Mouse (Mus musculus): ENCODE data around the gene Mad1l1. TPM values are rescaled to one million over a fixed set of nuclear protein-coding genes. Genes with fewer than 3 reads are reported as not detected.

Gene Mad1l1
- polyA plus RNA-seq, 1 experiment = 24.7 TPM

- no peak overlapping the region for H3K4me3 ChIP-seq (replicated peaks; ENCODE audit: control insufficient read depth, low read depth, low read length)
- no peaks in the 10 kb centered on the region; the same call in 1 of the 2 replicates for H3K4me1 ChIP-seq (ENCODE audit: control insufficient read depth, insufficient read depth, low read length)
- TF ChIP-seq POLR2A (IDR thresholded peaks at IDR 0.05; ENCODE audit: borderline replicate concordance, control insufficient read depth, low read depth, low read length) = no peak
- no peak for TF ChIP-seq CTCF (IDR thresholded peaks at IDR 0.05; ENCODE audit: control insufficient read depth, insufficient read depth, low read length)
- H3K27ac ChIP-seq (ENCODE audit: control insufficient read depth, insufficient read depth, low read depth, low read length, poor library complexity) = no peak overlapping the region
- WGBS = 96% methylated on average over 14 of the region's 14 CpGs
Measured at GRCm38 (mm10) chr5:140307602-140308001, 13.8 kb downstream of the Mad1l1 start.

- TF ChIP-seq CTCF (IDR thresholded peaks at IDR 0.05; ENCODE audit: control insufficient read depth, insufficient read depth, low read length) (no peak), POLR2A (IDR thresholded peaks at IDR 0.05; ENCODE audit: borderline replicate concordance, control insufficient read depth, low read depth, low read length) (no peak)
- Histone ChIP-seq H3K27ac (ENCODE audit: control insufficient read depth, insufficient read depth, low read depth, low read length, poor library complexity) (no peak overlapping the region), H3K4me1 (ENCODE audit: control insufficient read depth, insufficient read depth, low read length) (no peaks in the 10 kb centered on the region; the same call in 1 of the 2 replicates), H3K4me3 (replicated peaks; ENCODE audit: control insufficient read depth, low read depth, low read length) (no peak overlapping the region)
- 91% methylated on average over 8 of the region's 8 CpGs for WGBS
Measured at GRCm38 (mm10) chr5:140306016-140306415, 15.3 kb downstream of the Mad1l1 start.

DNA sequence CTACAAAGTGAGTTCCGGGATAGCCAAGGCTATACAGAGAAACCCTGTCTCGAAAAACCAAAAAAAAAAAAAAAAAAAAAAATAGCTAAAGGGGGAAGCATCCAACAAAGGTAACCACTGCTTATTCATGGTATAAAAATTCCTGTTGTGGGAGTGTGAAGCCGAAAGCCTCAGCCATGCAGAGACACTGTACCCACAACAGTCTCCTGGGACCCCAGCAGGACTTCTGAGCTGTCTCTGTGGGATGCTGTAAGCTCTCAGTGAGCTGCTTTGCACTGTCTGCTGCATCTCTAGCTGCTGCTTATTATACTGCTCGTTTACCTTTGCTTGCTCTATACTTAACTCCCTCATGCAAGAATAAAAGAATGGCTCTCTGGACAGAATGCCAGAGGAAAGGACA is 23.1 kb downstream of the Mad1l1 start:
- no peak overlapping the region for H3K27ac ChIP-seq (ENCODE audit: control insufficient read depth, insufficient read depth, low read depth, low read length, poor library complexity)
- TF ChIP-seq POLR2A (IDR thresholded peaks at IDR 0.05; ENCODE audit: borderline replicate concordance, control insufficient read depth, low read depth, low read length) (no peak), CTCF (IDR thresholded peaks at IDR 0.05; ENCODE audit: control insufficient read depth, insufficient read depth, low read length) (no peak)
- H3K4me1 ChIP-seq (ENCODE audit: control insufficient read depth, insufficient read depth, low read length) = no peaks in the 10 kb centered on the region
- 75% methylated on average over 4 of the region's 4 CpGs for WGBS
- H3K4me3 ChIP-seq (replicated peaks; ENCODE audit: control insufficient read depth, low read depth, low read length) = no peak overlapping the region

- no peak overlapping the region for H3K27ac ChIP-seq (ENCODE audit: control insufficient read depth, insufficient read depth, low read depth, low read length, poor library complexity)
- TF ChIP-seq POLR2A (IDR thresholded peaks at IDR 0.05; ENCODE audit: borderline replicate concordance, control insufficient read depth, low read depth, low read length) (no peak), CTCF (IDR thresholded peaks at IDR 0.05; ENCODE audit: control insufficient read depth, insufficient read depth, low read length) (peak; percentile 60)
- H3K4me3 ChIP-seq (replicated peaks; ENCODE audit: control insufficient read depth, low read depth, low read length) = no peak overlapping the region
- WGBS = 81% methylated on average over 1 of the region's 1 CpGs
- no peaks in the 10 kb centered on the region for H3K4me1 ChIP-seq (ENCODE audit: control insufficient read depth, insufficient read depth, low read length)
Measured at GRCm38 (mm10) chr5:140292152-140292551, 29.2 kb downstream of the Mad1l1 start.

- WGBS = 96% methylated on average over 2 of the region's 2 CpGs
- H3K4me1 ChIP-seq (ENCODE audit: control insufficient read depth, insufficient read depth, low read length) = no peaks in the 10 kb centered on the region
- H3K4me3 ChIP-seq (replicated peaks; ENCODE audit: control insufficient read depth, low read depth, low read length) = no peak overlapping the region
- TF ChIP-seq CTCF (IDR thresholded peaks at IDR 0.05; ENCODE audit: control insufficient read depth, insufficient read depth, low read length) (no peak), POLR2A (IDR thresholded peaks at IDR 0.05; ENCODE audit: borderline replicate concordance, control insufficient read depth, low read depth, low read length) (no peak)
- no peak overlapping the region for H3K27ac ChIP-seq (ENCODE audit: control insufficient read depth, insufficient read depth, low read depth, low read length, poor library complexity)
Measured at GRCm38 (mm10) chr5:140289161-140289560, 32.2 kb downstream of the Mad1l1 start.

GRCm38 (mm10) chr5:140288287-140288686 is 33.1 kb downstream of the Mad1l1 start:
- no peaks in the 10 kb centered on the region for H3K4me1 ChIP-seq (ENCODE audit: control insufficient read depth, insufficient read depth, low read length)
- H3K4me3 ChIP-seq (replicated peaks; ENCODE audit: control insufficient read depth, low read depth, low read length) = no peak overlapping the region
- H3K27ac ChIP-seq (ENCODE audit: control insufficient read depth, insufficient read depth, low read depth, low read length, poor library complexity) = no peak overlapping the region
- TF ChIP-seq POLR2A (IDR thresholded peaks at IDR 0.05; ENCODE audit: borderline replicate concordance, control insufficient read depth, low read depth, low read length) (no peak), CTCF (IDR thresholded peaks at IDR 0.05; ENCODE audit: control insufficient read depth, insufficient read depth, low read length) (no peak)
- WGBS = 85% methylated on average over 3 of the region's 3 CpGs

DNA sequence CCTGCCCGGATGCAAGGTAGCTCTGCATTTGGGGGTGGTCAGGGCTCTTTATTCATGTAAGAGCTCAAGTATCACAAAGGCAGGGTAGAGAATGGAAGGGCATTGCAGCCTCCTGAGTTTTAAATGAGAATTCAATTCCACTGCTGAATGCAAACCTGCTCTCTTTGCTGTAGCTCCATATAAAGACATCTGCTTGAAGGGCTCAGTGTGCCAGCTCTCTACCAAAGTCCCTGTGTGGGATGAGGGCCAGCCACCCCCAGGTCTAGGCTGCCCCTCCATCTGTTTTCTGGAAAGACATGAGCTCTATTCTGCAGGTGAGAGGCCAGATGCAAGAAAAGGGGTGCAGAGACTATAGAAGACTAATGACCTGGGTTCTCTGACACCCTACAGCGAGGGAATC is 36.6 kb downstream of the Mad1l1 start:
- H3K27ac ChIP-seq (ENCODE audit: control insufficient read depth, insufficient read depth, low read depth, low read length, poor library complexity) = no peak overlapping the region
- no peak overlapping the region for H3K4me3 ChIP-seq (replicated peaks; ENCODE audit: control insufficient read depth, low read depth, low read length)
- no peak for TF ChIP-seq CTCF (IDR thresholded peaks at IDR 0.05; ENCODE audit: control insufficient read depth, insufficient read depth, low read length)
- H3K4me1 ChIP-seq (ENCODE audit: control insufficient read depth, insufficient read depth, low read length) = no peaks in the 10 kb centered on the region
- 90% methylated on average over 2 of the region's 2 CpGs for WGBS

- Histone ChIP-seq H3K4me3 (replicated peaks; ENCODE audit: control insufficient read depth, low read depth, low read length) (no peak overlapping the region), H3K4me1 (ENCODE audit: control insufficient read depth, insufficient read depth, low read length) (no peaks in the 10 kb centered on the region), H3K27ac (ENCODE audit: control insufficient read depth, insufficient read depth, low read depth, low read length, poor library complexity) (no peak overlapping the region)
- no peak for TF ChIP-seq CTCF (IDR thresholded peaks at IDR 0.05; ENCODE audit: control insufficient read depth, insufficient read depth, low read length)
- no peak for TF ChIP-seq POLR2A (IDR thresholded peaks at IDR 0.05; ENCODE audit: borderline replicate concordance, control insufficient read depth, low read depth, low read length)
- 80% methylated on average over 2 of the region's 2 CpGs for WGBS
Measured at GRCm38 (mm10) chr5:140284011-140284410, 37.3 kb downstream of the Mad1l1 start.

- no peaks in the 10 kb centered on the region for H3K4me1 ChIP-seq (ENCODE audit: control insufficient read depth, insufficient read depth, low read length)
- no peak overlapping the region for H3K27ac ChIP-seq (ENCODE audit: control insufficient read depth, insufficient read depth, low read depth, low read length, poor library complexity)
- no peak overlapping the region for H3K4me3 ChIP-seq (replicated peaks; ENCODE audit: control insufficient read depth, low read depth, low read length)
- TF ChIP-seq CTCF (IDR thresholded peaks at IDR 0.05; ENCODE audit: control insufficient read depth, insufficient read depth, low read length) (no peak), POLR2A (IDR thresholded peaks at IDR 0.05; ENCODE audit: borderline replicate concordance, control insufficient read depth, low read depth, low read length) (no peak)
- WGBS = 86% methylated on average over 3 of the region's 3 CpGs
Measured at GRCm38 (mm10) chr5:140282900-140283299, 38.5 kb downstream of the Mad1l1 start.

Data from bone marrow, adult 2 months (tissue).